Mouse (Mus musculus) lung, postnatal 10 days (tissue): Measurements from ENCODE around the gene Plekhh1.
A peak's percentile ranks its signal among the peaks of the same experiment; 100 is the strongest.

Experiments
- DNase-seq: peaks from one replicate; pipeline ENCODE4 v3.0.0; 2021

Plekhh1 gene

DNA sequence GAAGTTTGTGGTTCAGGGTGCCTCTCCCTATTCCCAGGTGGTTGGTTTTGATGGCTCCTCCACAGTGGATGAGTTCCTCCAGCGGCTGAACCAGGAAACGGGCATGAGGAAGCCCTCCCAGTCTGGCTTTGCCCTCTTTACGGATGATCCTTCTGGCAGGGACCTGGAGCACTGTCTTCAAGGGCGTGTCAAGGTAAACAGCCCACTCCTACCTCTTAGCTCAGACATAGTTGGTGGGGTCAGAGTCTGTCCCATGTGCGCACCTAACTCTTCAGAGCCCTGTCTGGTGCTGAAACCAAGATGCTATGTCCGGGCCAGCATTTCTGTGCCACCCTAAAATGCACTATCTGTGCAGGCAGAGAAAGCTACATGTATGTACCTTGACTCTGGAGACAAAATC is 44.4 kb downstream of the Plekhh1 start:
- DNase-seq: no peak

- peak; percentile 92 for DNase-seq
Measured at GRCm38 (mm10) chr12:79089182-79089812, 60.3 kb downstream of the Plekhh1 start, which contains the start of gene Pigh. Gene Pigh (minus strand): TSS chr12:79089651.

DNA sequence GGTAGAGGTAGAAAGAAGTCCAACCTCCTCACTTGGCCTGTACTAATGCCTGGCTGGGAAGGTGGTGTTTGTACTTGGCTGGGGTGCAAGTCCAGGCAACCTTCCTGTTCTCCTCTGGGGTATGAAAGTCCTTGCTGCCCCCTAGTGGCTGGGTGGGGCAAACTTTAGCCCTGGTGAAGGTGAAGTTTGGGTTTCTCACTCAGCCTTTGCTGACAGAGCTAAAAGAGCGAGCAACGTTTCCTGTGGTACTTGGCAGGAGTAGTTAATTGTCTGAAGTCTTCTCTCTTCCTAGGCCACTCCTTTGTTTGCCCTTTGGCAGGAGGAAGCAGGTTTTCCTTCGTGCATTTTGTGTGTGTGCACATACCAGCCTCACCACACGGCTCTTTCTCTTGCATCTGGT is 63.6 kb downstream of the Plekhh1 start:
- DNase-seq: peak; percentile 75

- peak; percentile 59 for DNase-seq
Measured at GRCm38 (mm10) chr12:79097106-79097752, 68.3 kb downstream of the Plekhh1 start.

DNA sequence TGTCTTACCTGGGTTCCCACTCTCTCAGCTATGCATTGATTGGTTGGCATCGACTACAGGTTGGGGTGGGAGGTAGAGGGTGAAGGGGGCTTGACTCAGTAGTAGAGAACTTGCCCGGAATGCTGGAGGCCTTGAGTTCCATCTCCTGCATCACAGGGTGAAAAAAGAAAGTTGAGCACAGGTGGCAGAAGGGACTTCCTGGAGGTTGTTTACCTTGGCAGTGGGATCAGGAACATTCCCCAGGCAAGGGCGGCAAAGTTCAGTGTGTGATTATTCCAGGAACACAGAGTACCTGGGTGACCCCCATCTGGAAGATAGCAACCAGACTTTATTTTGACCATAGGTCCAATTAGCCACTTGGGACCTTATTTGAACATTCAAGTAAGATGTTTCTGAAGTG is 74.8 kb downstream of the Plekhh1 start:
- DNase-seq: peak; percentile 46

DNA sequence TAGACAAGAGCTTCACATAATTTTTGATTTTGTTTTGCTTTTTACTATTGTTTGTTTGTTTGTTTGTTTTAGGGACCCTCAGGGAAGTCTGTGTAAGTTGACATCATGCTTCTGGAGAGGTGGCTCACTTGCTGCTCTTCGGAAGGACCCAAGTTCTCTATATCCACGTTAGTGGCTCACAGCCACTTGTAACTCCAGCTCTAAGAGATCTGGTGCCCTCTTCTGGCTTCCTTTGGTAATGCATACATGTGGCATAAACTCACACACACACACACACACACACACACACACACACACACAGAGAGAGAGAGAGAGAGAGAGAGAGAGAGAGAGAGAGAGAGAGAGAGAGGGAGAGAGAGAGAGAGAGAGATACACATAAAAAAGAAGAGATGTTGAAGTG is 75.6 kb downstream of the Plekhh1 start:
- no peak for DNase-seq

DNA sequence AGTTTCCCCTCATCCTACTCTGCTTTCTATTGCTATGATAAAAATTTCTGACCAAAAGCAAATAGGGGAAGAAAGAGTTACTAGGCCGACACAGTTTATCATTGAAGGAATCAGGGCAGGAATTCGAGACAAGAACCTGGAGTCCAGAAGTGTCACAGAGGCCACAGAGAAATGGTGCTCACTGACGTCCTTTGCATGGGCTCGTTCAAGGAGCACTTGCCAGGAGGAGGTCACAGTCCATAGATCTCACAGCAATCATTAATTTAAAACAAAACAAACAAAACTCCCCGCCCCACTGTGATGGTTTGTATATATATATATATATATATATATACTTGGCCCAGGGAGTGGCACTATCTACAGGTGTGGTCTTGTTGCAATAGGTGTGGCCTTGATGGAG is 76.3 kb downstream of the Plekhh1 start:
- no peak for DNase-seq

- no peak for DNase-seq
Measured at GRCm38 (mm10) chr12:79118991-79119390, 90.0 kb downstream of the Plekhh1 start.

DNA sequence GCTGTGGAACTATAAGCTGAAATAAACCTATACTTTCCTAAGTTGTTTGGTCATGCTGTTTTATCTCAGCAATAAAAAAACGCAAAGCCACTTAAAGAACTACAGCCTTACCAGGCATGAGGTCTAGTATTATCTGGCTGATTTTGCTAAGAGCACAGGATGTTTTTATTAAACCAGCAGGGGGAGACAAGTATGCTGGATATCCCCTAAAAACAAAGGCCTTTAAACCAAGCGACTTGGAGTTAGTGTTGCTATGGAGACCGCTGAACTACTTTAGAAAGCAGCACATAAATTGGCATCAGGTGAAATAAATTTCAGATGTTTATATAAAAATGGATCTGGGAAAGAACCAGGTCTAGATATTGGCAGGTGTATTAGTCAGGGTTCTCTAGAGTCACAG is 93.9 kb downstream of the Plekhh1 start:
- DNase-seq: peak; percentile 14

GRCm38 (mm10) chr12:79130299-79131177 is 101.6 kb downstream of the Plekhh1 start, which contains the start of gene Arg2:
Gene Arg2 (plus strand): TSS chr12:79130777.
- peak; percentile 86 for DNase-seq
